In genomic region chr19:12489675-12490570, GRCm38 (mm10) we compare ENCODE assay signal across 9 mouse cellular contexts. TPM values are rescaled to one million over a fixed set of nuclear protein-coding genes. Genes with fewer than 3 reads are reported as not detected.
DNase-seq lines count a peak whose midpoint lies in the region; ATAC-seq and TF ChIP-seq lines count a peak whose summit lies in the region.
"Had no signal": no experiment of that assay in that cellular context is flagged by ENCODE, and none has a peak within 500 bp of the region (broad histone marks: within the 10 kb centered on the region; RNA-seq: fewer than 3 reads in every experiment).

No protein-coding gene starts in this region.

- peaks cover 18% of the 10 kb centered on the region for H3K4me1 ChIP-seq in hindbrain, postnatal 0 days (ENCODE audit: insufficient read depth, low read length)
- peaks cover 30% of the 10 kb centered on the region for H3K4me1 ChIP-seq in midbrain, embryonic 16.5 days (ENCODE audit: control insufficient read depth, insufficient read depth, low read length)

- no peak for TF ChIP-seq CTCF in hindbrain, postnatal 0 days (IDR thresholded peaks at IDR 0.05; ENCODE audit: low read depth)

- H3K27ac ChIP-seq in hindbrain, postnatal 0 days: peak overlapping the region; percentile 67
- peak overlapping the region; percentile 51 for H3K27ac ChIP-seq in midbrain, embryonic 16.5 days (ENCODE audit: low read length)

- no peak overlapping the region for H3K9ac ChIP-seq in hindbrain, postnatal 0 days (replicated peaks; ENCODE audit: low read length)
- H3K9ac ChIP-seq in midbrain, embryonic 16.5 days (ENCODE audit: low read depth, low read length): no peak overlapping the region
- H3K9ac ChIP-seq: heart, embryonic 12.5 days had no signal

- H3K27me3 ChIP-seq in hindbrain, postnatal 0 days (ENCODE audit: insufficient read depth, low read length): no peaks in the 10 kb centered on the region
- no peaks in the 10 kb centered on the region for H3K27me3 ChIP-seq in midbrain, embryonic 16.5 days (ENCODE audit: control insufficient read depth, insufficient read depth, low read depth, low read length)
- H3K27me3 ChIP-seq: heart, embryonic 12.5 days had no signal

- peaks cover 31% of the 10 kb centered on the region for H3K36me3 ChIP-seq in hindbrain, postnatal 0 days (ENCODE audit: insufficient read depth, low read length)
- peaks cover 23% of the 10 kb centered on the region for H3K36me3 ChIP-seq in midbrain, embryonic 16.5 days (ENCODE audit: control insufficient read depth, insufficient read depth, low read length)

- WGBS in hindbrain, postnatal 0 days: 12% methylated on average over 11 of the region's 11 CpGs
- WGBS in midbrain, embryonic 16.5 days: 18% methylated on average over 11 of the region's 11 CpGs

- no peak overlapping the region for H3K4me3 ChIP-seq in hindbrain, postnatal 0 days (ENCODE audit: low read length)
- no peak overlapping the region for H3K4me3 ChIP-seq in midbrain, embryonic 16.5 days (ENCODE audit: low read depth, low read length)
- H3K4me3 ChIP-seq: heart, embryonic 12.5 days had no signal

- peak; percentile 73 for DNase-seq in adrenal gland, adult 8-10 months
- no peak for DNase-seq in adrenal gland, adult 18-20 months (ENCODE audit: low spot score in 2 of 2)
- DNase-seq in adrenal gland, postnatal 10 days: peak; percentile 62
- no peak for DNase-seq in hindbrain, postnatal 0 days (ENCODE audit: low spot score)
- DNase-seq in right cerebral cortex, postnatal 10 days (ENCODE audit: low spot score in 2 of 2): no peak

- no peaks in the 10 kb centered on the region for H3K9me3 ChIP-seq in hindbrain, postnatal 0 days (ENCODE audit: low read length)
- H3K9me3 ChIP-seq in midbrain, embryonic 16.5 days (replicated peaks; ENCODE audit: control insufficient read depth, low read length, poor library complexity, severe bottlenecking): no peaks in the 10 kb centered on the region
- H3K9me3 ChIP-seq: heart, embryonic 12.5 days had no signal

- H3K4me2 ChIP-seq in hindbrain, postnatal 0 days (ENCODE audit: low read depth, low read length): no peak overlapping the region
- H3K4me2 ChIP-seq in midbrain, embryonic 16.5 days (ENCODE audit: low read length): 0 out of 2 replicates have a peak overlapping the region, but pooled peaks have one; percentile 2
- H3K4me2 ChIP-seq: heart, embryonic 12.5 days had no signal

- ATAC-seq in hindbrain, postnatal 0 days: no peak; the same call in 1 of the 2 replicates
- ATAC-seq in midbrain, embryonic 16.5 days: peak; percentile 14; the same call in 1 of the 2 replicates
- ATAC-seq in inflammation-experienced regulatory T-cells, adult 6 months: no peak
- ATAC-seq in megakaryocyte-erythroid progenitor cell, adult 5-6 weeks (replicated peaks; ENCODE audit: low FRiP score, low TSS enrichment, poor library complexity, severe bottlenecking): no peak

RNA-seq across cellular contexts. Expression of gene Dtx4, which starts 11.3 kb away (rescaled TPM):
- total RNA-seq in adrenal gland, adult 8-10 months (2022): 10 to 100 TPM; 12.6 to 26.3 (median 19.7) TPM
- total RNA-seq in adrenal gland, adult 18-20 months (2021): 10 to 100 TPM; 14.7 to 30.5 TPM
- total RNA-seq in adrenal gland, postnatal 10 days (2021): 10 to 100 TPM; 22.5 to 24.4 TPM
- 54.7 and 55.6 TPM in 2 replicates for total RNA-seq in hindbrain, postnatal 0 days (2014; rRNA removed)
- polyA plus RNA-seq in hindbrain, postnatal 0 days (2015; fragmentation: Nextera tagmentation; extraction: Ambion mirVana): 23.3 and 24.6 TPM in 2 replicates
- polyA plus RNA-seq in midbrain, embryonic 16.5 days (2015; fragmentation: Nextera tagmentation; extraction: Ambion mirVana): 38.6 and 39.3 TPM in 2 replicates
- polyA plus RNA-seq in inflammation-experienced regulatory T-cells, adult 6 months (2017; shearing (Covaris generic)): 10 to 100 TPM in 2 of 3 experiments, under 1 TPM in 1; 0.96 to 13.7 (median 11.0) TPM
- total RNA-seq in megakaryocyte-erythroid progenitor cell, adult 5-6 weeks (2014; fragmentation: Nextera tagmentation): 0.77 TPM in 1 of 2 replicates, not detected in the other
- total RNA-seq in megakaryocyte-erythroid progenitor cell, adult 5-6 weeks (2017): 0.46 TPM in 1 of 2 replicates, not detected in the other

RNA-seq across cellular contexts. Expression of gene Mpeg1, which starts 29.3 kb away (rescaled TPM):
- 10 to 100 TPM; 29.9 to 72.1 (median 53.2) TPM for total RNA-seq in adrenal gland, adult 8-10 months (2022)
- total RNA-seq in adrenal gland, adult 18-20 months (2021): 10 to 100 TPM; 31.6 to 57.3 TPM
- total RNA-seq in adrenal gland, postnatal 10 days (2021): 10 to 100 TPM; 15.1 to 16.1 TPM
- total RNA-seq in hindbrain, postnatal 0 days (2014; rRNA removed): 2.5 and 3.1 TPM in 2 replicates
- 1.0 and 1.2 TPM in 2 replicates for polyA plus RNA-seq in hindbrain, postnatal 0 days (2015; fragmentation: Nextera tagmentation; extraction: Ambion mirVana)
- polyA plus RNA-seq in midbrain, embryonic 16.5 days (2015; fragmentation: Nextera tagmentation; extraction: Ambion mirVana): 0.69 and 0.71 TPM in 2 replicates
- under 1 TPM in 2 of 3 experiments, not detected in 1; 0.17 to 0.97 TPM for polyA plus RNA-seq in inflammation-experienced regulatory T-cells, adult 6 months (2017; shearing (Covaris generic))
- total RNA-seq in megakaryocyte-erythroid progenitor cell, adult 5-6 weeks (2014; fragmentation: Nextera tagmentation): 1.4 and 2.4 TPM in 2 replicates
- total RNA-seq in megakaryocyte-erythroid progenitor cell, adult 5-6 weeks (2017): 2.6 and 5.4 TPM in 2 replicates

RNA-seq across cellular contexts. Expression of gene Fam111a, which starts 55.6 kb away (rescaled TPM):
- 1 to 10 TPM; 2.2 to 5.5 (median 4.6) TPM for total RNA-seq in adrenal gland, adult 8-10 months (2022)
- total RNA-seq in adrenal gland, adult 18-20 months (2021): 1 to 10 TPM; 3.2 to 4.8 TPM
- 10 to 100 TPM; 11.9 to 14.8 TPM for total RNA-seq in adrenal gland, postnatal 10 days (2021)
- 1.9 and 4.8 TPM in 2 replicates for total RNA-seq in hindbrain, postnatal 0 days (2014; rRNA removed)
- 3.2 and 3.3 TPM in 2 replicates for polyA plus RNA-seq in hindbrain, postnatal 0 days (2015; fragmentation: Nextera tagmentation; extraction: Ambion mirVana)
- polyA plus RNA-seq in midbrain, embryonic 16.5 days (2015; fragmentation: Nextera tagmentation; extraction: Ambion mirVana): 5.3 and 6.5 TPM in 2 replicates
- polyA plus RNA-seq in inflammation-experienced regulatory T-cells, adult 6 months (2017; shearing (Covaris generic)): 10 to 100 TPM; 38.8 to 73.2 (median 42.7) TPM
- 52.2 and 72.8 TPM in 2 replicates for total RNA-seq in megakaryocyte-erythroid progenitor cell, adult 5-6 weeks (2014; fragmentation: Nextera tagmentation)
- 118 and 128 TPM in 2 replicates for total RNA-seq in megakaryocyte-erythroid progenitor cell, adult 5-6 weeks (2017)

Comparison
In these comparisons a context has a peak if more than half of its experiments do, and no peak if none do; other contexts are left out.
1. DNase-seq: peak in adrenal gland, adult 8-10 months (single experiment) and adrenal gland, postnatal 10 days (single experiment); none in adrenal gland, adult 18-20 months (0 of 2), hindbrain, postnatal 0 days (single experiment) and right cerebral cortex, postnatal 10 days (0 of 2).
2. RNA of gene Dtx4, which starts 11.3 kb away (total RNA-seq): 54.7 to 55.6 TPM in hindbrain, postnatal 0 days, 14.7 to 30.5 TPM in adrenal gland, adult 18-20 months, 22.5 to 24.4 TPM in adrenal gland, postnatal 10 days and 12.6 to 26.3 TPM in adrenal gland, adult 8-10 months; 0.46 to 0.77 TPM in megakaryocyte-erythroid progenitor cell, adult 5-6 weeks; every median in the first group is over 4 times any median in the second.